9 mouse cellular contexts compared by ENCODE assay signal in the genomic region with DNA sequence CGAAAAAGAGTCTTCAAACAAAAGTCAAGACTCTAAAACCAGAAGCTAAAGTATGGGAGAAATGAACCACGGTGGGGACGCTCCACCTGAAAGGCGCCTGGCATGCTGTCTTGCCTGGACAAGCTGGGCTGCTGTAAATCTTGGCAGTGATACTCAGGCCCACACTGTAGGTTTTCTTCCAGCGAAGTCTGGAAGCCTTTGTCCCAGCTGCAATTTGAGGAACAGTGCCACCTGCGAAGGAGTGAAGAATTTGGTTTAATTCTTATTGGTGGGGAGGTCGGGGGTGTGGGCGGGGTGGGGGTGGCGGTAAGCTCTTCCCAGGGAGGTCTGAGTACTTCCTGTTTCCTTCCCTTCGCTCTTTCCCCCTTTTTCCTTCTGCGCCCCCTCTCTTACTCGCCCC. TPM values are rescaled to one million over a fixed set of nuclear protein-coding genes. Genes with fewer than 3 reads are reported as not detected.
DNase-seq lines count a peak whose midpoint lies in the region; ATAC-seq lines count a peak whose summit lies in the region.
"Had no signal": no experiment of that assay in that cellular context is flagged by ENCODE, and none has a peak within 500 bp of the region (broad histone marks: within the 10 kb centered on the region; RNA-seq: fewer than 3 reads in every experiment).

No protein-coding gene starts in this region.

- intact Hi-C loops in left cerebral cortex, postnatal 25 days (cut with DNase I) = loop anchor here (5.0 kb wide), 1 partner anchor 417 kb away; no protein-coding TSS in a partner anchor

- peak overlapping the region; percentile 33 for H3K4me3 ChIP-seq in heart, embryonic 15.5 days
- peak overlapping the region; percentile 50 for H3K4me3 ChIP-seq in hindbrain, embryonic 10.5 days
- H3K4me3 ChIP-seq in midbrain, embryonic 11.5 days (ENCODE audit: low read depth, low read length) = peak overlapping the region; percentile 26
- H3K4me3 ChIP-seq: liver, embryonic 15.5 days had no signal

- DNase-seq in heart, adult 9 months (ENCODE audit: low spot score in 2 of 2) = no peak
- peak; percentile 47 for DNase-seq in brain, adult 2 months (ENCODE audit: low read depth, low spot score)
- no peak for DNase-seq in hindbrain, embryonic 10.5 days (ENCODE audit: low spot score)
- DNase-seq in midbrain, embryonic 11.5 days (ENCODE audit: low spot score, missing footprints) = peak; percentile 89
- DNase-seq in left cerebral cortex, postnatal 25 days (ENCODE audit: low spot score in 2 of 2) = no peak
- DNase-seq in adrenal gland, adult 8-10 months = no peak
- DNase-seq in layer of hippocampus, postnatal 10 days (ENCODE audit: low spot score in 2 of 2) = no peak

- peaks cover 7% of the 10 kb centered on the region for H3K4me1 ChIP-seq in heart, embryonic 15.5 days (replicated peaks)
- H3K4me1 ChIP-seq in hindbrain, embryonic 10.5 days (replicated peaks) = peaks cover 15% of the 10 kb centered on the region
- peaks cover 8% of the 10 kb centered on the region for H3K4me1 ChIP-seq in midbrain, embryonic 11.5 days (ENCODE audit: control insufficient read depth, insufficient read depth, low read length)
- H3K4me1 ChIP-seq: liver, embryonic 15.5 days had no signal

- no peak for ATAC-seq in heart, embryonic 15.5 days (replicated peaks; ENCODE audit: insufficient number of reproducible peaks, insufficient read depth, low FRiP score, low read depth)
- peak; percentile 22; the same call in 1 of the 2 replicates for ATAC-seq in midbrain, embryonic 11.5 days (ENCODE audit: low FRiP score)

- no peaks in the 10 kb centered on the region for H3K36me3 ChIP-seq in heart, embryonic 15.5 days
- H3K36me3 ChIP-seq in hindbrain, embryonic 10.5 days = no peaks in the 10 kb centered on the region
- H3K36me3 ChIP-seq in midbrain, embryonic 11.5 days (ENCODE audit: control insufficient read depth, insufficient read depth, low read length) = no peaks in the 10 kb centered on the region
- H3K36me3 ChIP-seq: liver, embryonic 15.5 days had no signal

- no peak overlapping the region for H3K27ac ChIP-seq in heart, embryonic 15.5 days
- peak overlapping the region; percentile 79 for H3K27ac ChIP-seq in hindbrain, embryonic 10.5 days
- H3K27ac ChIP-seq in midbrain, embryonic 11.5 days (ENCODE audit: low read depth, low read length) = no peak overlapping the region
- H3K27ac ChIP-seq: liver, embryonic 15.5 days had no signal

- H3K9me3 ChIP-seq in heart, embryonic 15.5 days (replicated peaks) = no peaks in the 10 kb centered on the region
- H3K9me3 ChIP-seq in hindbrain, embryonic 10.5 days = no peaks in the 10 kb centered on the region
- no peaks in the 10 kb centered on the region for H3K9me3 ChIP-seq in midbrain, embryonic 11.5 days (ENCODE audit: control insufficient read depth, low read length)
- H3K9me3 ChIP-seq: liver, embryonic 15.5 days had no signal

- 19% methylated on average over 9 of the region's 12 CpGs for WGBS in heart, embryonic 15.5 days
- 8% methylated on average over 10 of the region's 12 CpGs for WGBS in hindbrain, embryonic 10.5 days
- 5% methylated on average over 10 of the region's 12 CpGs for WGBS in midbrain, embryonic 11.5 days

- H3K9ac ChIP-seq in heart, embryonic 15.5 days = no peak overlapping the region
- H3K9ac ChIP-seq in midbrain, embryonic 11.5 days (ENCODE audit: low read length) = peak overlapping the region; percentile 47
- H3K9ac ChIP-seq: liver, embryonic 15.5 days had no signal

- peak overlapping the region; percentile 59 for H3K4me2 ChIP-seq in heart, embryonic 15.5 days
- H3K4me2 ChIP-seq in midbrain, embryonic 11.5 days = peak overlapping the region; percentile 66
- H3K4me2 ChIP-seq: liver, embryonic 15.5 days had no signal

- H3K27me3 ChIP-seq in heart, embryonic 15.5 days = peaks cover 78% of the 10 kb centered on the region
- H3K27me3 ChIP-seq in hindbrain, embryonic 10.5 days (ENCODE audit: insufficient read depth, poor library complexity, severe bottlenecking) = peaks cover 95% of the 10 kb centered on the region
- peaks cover 42% of the 10 kb centered on the region for H3K27me3 ChIP-seq in midbrain, embryonic 11.5 days (ENCODE audit: control insufficient read depth, insufficient read depth, low read length)

RNA-seq across cellular contexts. Expression of a gene that starts 31.9 kb away (rescaled TPM):
- polyA plus RNA-seq in heart, embryonic 15.5 days (2015; fragmentation: Nextera tagmentation; extraction: Ambion mirVana) = not detected in 2 replicates
- 0.46 and 1.9 TPM in 2 replicates for polyA plus RNA-seq in hindbrain, embryonic 10.5 days (2016; fragmentation: Nextera tagmentation; extraction: Ambion mirVana)
- polyA plus RNA-seq in midbrain, embryonic 11.5 days (2014; fragmentation: Nextera tagmentation; extraction: Ambion mirVana) = 6.7 and 10.7 TPM in 2 replicates
- total RNA-seq in left cerebral cortex, postnatal 25 days (2021) = 1 to 10 TPM in 1 of 2 experiments, under 1 TPM in 1; 0.89 to 8.4 TPM
- total RNA-seq in adrenal gland, adult 8-10 months (2022) = not detected
- total RNA-seq in layer of hippocampus, postnatal 10 days (2021) = under 1 TPM; 0.43 to 0.54 TPM
- polyA plus RNA-seq: liver, embryonic 15.5 days had no signal

RNA-seq across cellular contexts. Expression of a gene that starts 42.8 kb away (rescaled TPM):
- polyA plus RNA-seq in heart, embryonic 15.5 days (2015; fragmentation: Nextera tagmentation; extraction: Ambion mirVana) = 0.21 and 2.2 TPM in 2 replicates
- 5.4 and 5.6 TPM in 2 replicates for polyA plus RNA-seq in hindbrain, embryonic 10.5 days (2016; fragmentation: Nextera tagmentation; extraction: Ambion mirVana)
- polyA plus RNA-seq in midbrain, embryonic 11.5 days (2014; fragmentation: Nextera tagmentation; extraction: Ambion mirVana) = 5.6 and 6.7 TPM in 2 replicates
- under 1 TPM; 0.80 to 0.87 TPM for total RNA-seq in left cerebral cortex, postnatal 25 days (2021)
- total RNA-seq in adrenal gland, adult 8-10 months (2022) = under 1 TPM in 1 of 4 experiments, not detected in 3; 0.17 TPM
- under 1 TPM; 0.25 to 0.42 TPM for total RNA-seq in layer of hippocampus, postnatal 10 days (2021)
- polyA plus RNA-seq: liver, embryonic 15.5 days had no signal

Comparison
In these comparisons a context has a peak if more than half of its experiments do, and no peak if none do; other contexts are left out.
1. DNase-seq: peak in brain, adult 2 months (single experiment) and midbrain, embryonic 11.5 days (single experiment); none in heart, adult 9 months (0 of 2), hindbrain, embryonic 10.5 days (single experiment), left cerebral cortex, postnatal 25 days (0 of 2), adrenal gland, adult 8-10 months (single experiment) and layer of hippocampus, postnatal 10 days (0 of 2).
2. Peak in every context shown above with its lines, with median percentiles within 50 percentile points of each other: H3K4me3 ChIP-seq.